Mouse (Mus musculus): Measurements from ENCODE around the gene Car3.

DNA sequence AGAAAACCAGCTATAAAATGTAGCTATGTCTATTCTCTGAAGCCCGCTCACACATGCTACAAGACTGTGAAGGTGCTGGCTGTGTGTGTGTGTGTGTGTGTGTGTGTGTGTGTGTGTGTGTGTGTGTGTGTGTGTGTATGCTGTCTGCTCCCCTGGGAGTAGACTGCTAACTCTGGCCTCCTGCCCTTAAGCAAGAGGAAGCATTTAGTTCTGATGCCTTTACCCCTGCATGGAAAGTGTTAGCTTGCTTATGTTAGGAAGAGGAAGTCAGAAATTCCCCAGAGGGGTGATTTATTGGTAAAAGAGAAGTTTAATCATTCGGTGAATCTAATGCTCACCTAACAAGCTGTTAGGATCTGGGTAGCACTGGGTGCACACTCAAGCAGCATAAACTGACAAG is 17.0 kb downstream of the Car3 start:
- TF ChIP-seq CTCF (IDR thresholded peaks at IDR 0.05; ENCODE audit: low read depth, low read length) (no peak), POLR2A (IDR thresholded peaks at IDR 0.05; ENCODE audit: insufficient read depth, low read length) (no peak), EP300 (IDR thresholded peaks at IDR 0.05; ENCODE audit: insufficient read depth, low read depth, low read length) (no peak)

Measured in ES-Bruce4 (cell line).